ENCODE assay signal across 12 mouse cellular contexts in the genomic region with DNA sequence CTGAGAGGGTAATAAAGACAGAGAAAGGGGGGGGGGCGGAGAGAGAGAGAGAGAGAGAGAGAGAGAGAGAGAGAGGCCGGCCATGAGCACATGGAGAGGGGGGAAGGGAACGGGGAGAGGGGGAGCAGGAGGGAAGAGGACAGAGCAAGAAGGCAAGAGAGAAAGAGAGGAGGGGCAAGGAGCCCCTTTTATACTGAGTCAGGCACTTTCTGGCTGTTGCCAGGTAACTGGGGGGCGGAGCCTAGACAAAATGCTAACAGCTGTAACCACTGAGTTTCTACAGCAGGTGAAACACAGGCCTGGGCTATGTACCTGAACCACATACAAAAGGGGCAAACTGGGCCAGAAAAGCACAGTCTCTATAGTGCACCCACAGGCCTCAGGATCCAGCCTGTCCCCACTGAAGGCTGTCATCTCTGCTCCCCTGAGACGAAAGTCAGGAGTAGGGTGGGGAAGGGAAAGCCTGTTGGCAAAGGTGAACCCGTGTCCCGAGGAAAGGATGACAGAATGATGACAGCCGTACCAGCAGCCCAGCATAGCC. TPM values are rescaled to one million over a fixed set of nuclear protein-coding genes. Genes with fewer than 3 reads are reported as not detected.
DNase-seq lines count a peak whose midpoint lies in the region; ATAC-seq and TF ChIP-seq lines count a peak whose summit lies in the region.
"Had no signal": no experiment of that assay in that cellular context is flagged by ENCODE, and none has a peak within 500 bp of the region (broad histone marks: within the 10 kb centered on the region; RNA-seq: fewer than 3 reads in every experiment).

No protein-coding gene starts in this region.

- H3K4me3 ChIP-seq in forebrain, embryonic 10.5 days: no peak overlapping the region
- H3K4me3 ChIP-seq in forebrain, embryonic 14.5 days (ENCODE audit: low read depth, low read length): no peak overlapping the region
- no peak overlapping the region for H3K4me3 ChIP-seq in intestine, postnatal 0 days (ENCODE audit: low read depth, low read length)
- H3K4me3 ChIP-seq in stomach, embryonic 14.5 days (ENCODE audit: low read depth, low read length): no peak overlapping the region
- H3K4me3 ChIP-seq: heart, embryonic 12.5 days; layer of hippocampus, adult 2 months had no signal

- peak overlapping the region; percentile 48 for H3K27ac ChIP-seq in forebrain, embryonic 10.5 days
- H3K27ac ChIP-seq in forebrain, embryonic 14.5 days (ENCODE audit: low read depth, low read length): no peak overlapping the region
- no peak overlapping the region for H3K27ac ChIP-seq in intestine, postnatal 0 days (ENCODE audit: low read depth, low read length)
- no peak overlapping the region for H3K27ac ChIP-seq in stomach, embryonic 14.5 days (ENCODE audit: low read length)
- H3K27ac ChIP-seq: layer of hippocampus, adult 2 months; macrophage had no signal

- TF ChIP-seq CTCF in intestine, postnatal 0 days (IDR thresholded peaks at IDR 0.05; ENCODE audit: low read depth): no peak

- no peaks in the 10 kb centered on the region for H3K27me3 ChIP-seq in forebrain, embryonic 10.5 days (ENCODE audit: poor library complexity, severe bottlenecking)
- no peaks in the 10 kb centered on the region for H3K27me3 ChIP-seq in forebrain, embryonic 14.5 days (replicated peaks; ENCODE audit: control insufficient read depth, insufficient read depth, low read length)
- no peaks in the 10 kb centered on the region for H3K27me3 ChIP-seq in intestine, postnatal 0 days (replicated peaks; ENCODE audit: control insufficient read depth, insufficient read depth, low read length)
- H3K27me3 ChIP-seq in stomach, embryonic 14.5 days (ENCODE audit: control insufficient read depth, insufficient read depth, low read length): no peaks in the 10 kb centered on the region
- H3K27me3 ChIP-seq: heart, embryonic 12.5 days had no signal

- H3K9me3 ChIP-seq in forebrain, embryonic 10.5 days: no peaks in the 10 kb centered on the region
- no peaks in the 10 kb centered on the region for H3K9me3 ChIP-seq in forebrain, embryonic 14.5 days (replicated peaks; ENCODE audit: control insufficient read depth, low read length)
- H3K9me3 ChIP-seq in intestine, postnatal 0 days (ENCODE audit: control insufficient read depth): no peaks in the 10 kb centered on the region
- H3K9me3 ChIP-seq in stomach, embryonic 14.5 days (ENCODE audit: control insufficient read depth, low read depth, low read length): no peaks in the 10 kb centered on the region

- ATAC-seq in forebrain, embryonic 14.5 days: no peak
- ATAC-seq in intestine, postnatal 0 days: peak; percentile 15; the same call in 1 of the 2 replicates
- peak; percentile 47; the same call in 1 of the 2 replicates for ATAC-seq in stomach, embryonic 14.5 days (ENCODE audit: insufficient number of reproducible peaks, insufficient read depth, low FRiP score, low read depth)
- ATAC-seq in erythroid progenitor cell, adult 5-6 weeks (replicated peaks; ENCODE audit: low FRiP score, poor library complexity, severe bottlenecking): no peak

- DNase-seq in forebrain, embryonic 10.5 days (ENCODE audit: extremely low spot score, low spot score): no peak
- DNase-seq in forebrain, embryonic 14.5 days (ENCODE audit: low spot score): no peak
- DNase-seq in retina, postnatal 1 day: peak; percentile 10
- no peak for DNase-seq in retina, embryonic 14.5 days (ENCODE audit: low spot score)
- DNase-seq in cerebellum, adult 9-10 months: no peak

- no peaks in the 10 kb centered on the region for H3K36me3 ChIP-seq in forebrain, embryonic 10.5 days (replicated peaks)
- peaks cover 5% of the 10 kb centered on the region; the same call in 1 of the 2 replicates for H3K36me3 ChIP-seq in forebrain, embryonic 14.5 days (ENCODE audit: control insufficient read depth, insufficient read depth, low read length)
- H3K36me3 ChIP-seq in intestine, postnatal 0 days (ENCODE audit: control insufficient read depth, insufficient read depth): peaks cover 29% of the 10 kb centered on the region; the same call in 1 of the 2 replicates
- H3K36me3 ChIP-seq in stomach, embryonic 14.5 days (ENCODE audit: control insufficient read depth, insufficient read depth, low read length): peaks cover 12% of the 10 kb centered on the region

- no peak overlapping the region for H3K4me2 ChIP-seq in forebrain, embryonic 14.5 days (ENCODE audit: low read length)
- H3K4me2 ChIP-seq in intestine, postnatal 0 days (replicated peaks; ENCODE audit: low read depth): no peak overlapping the region
- H3K4me2 ChIP-seq in stomach, embryonic 14.5 days (replicated peaks; ENCODE audit: low read depth, low read length): no peak overlapping the region
- H3K4me2 ChIP-seq: heart, embryonic 12.5 days; liver, embryonic 11.5 days had no signal

- no peak overlapping the region for H3K9ac ChIP-seq in forebrain, embryonic 14.5 days (ENCODE audit: low read length)
- H3K9ac ChIP-seq in intestine, postnatal 0 days (ENCODE audit: low read depth, low read length): no peak overlapping the region
- no peak overlapping the region for H3K9ac ChIP-seq in stomach, embryonic 14.5 days (replicated peaks; ENCODE audit: low read depth, low read length)
- H3K9ac ChIP-seq: heart, embryonic 12.5 days had no signal

- 60% methylated on average over 7 of the region's 8 CpGs for WGBS in forebrain, embryonic 10.5 days
- WGBS in forebrain, embryonic 14.5 days: 47% methylated on average over 7 of the region's 8 CpGs
- WGBS in intestine, postnatal 0 days: 45% methylated on average over 8 of the region's 8 CpGs
- 45% methylated on average over 7 of the region's 8 CpGs for WGBS in stomach, embryonic 14.5 days

- H3K4me1 ChIP-seq in forebrain, embryonic 10.5 days: peaks cover 17% of the 10 kb centered on the region
- no peaks in the 10 kb centered on the region for H3K4me1 ChIP-seq in forebrain, embryonic 14.5 days (ENCODE audit: control insufficient read depth, insufficient read depth, low read length)
- no peaks in the 10 kb centered on the region for H3K4me1 ChIP-seq in intestine, postnatal 0 days (replicated peaks; ENCODE audit: control insufficient read depth, insufficient read depth, low read length)
- peaks cover 18% of the 10 kb centered on the region; the same call in 1 of the 2 replicates for H3K4me1 ChIP-seq in stomach, embryonic 14.5 days (ENCODE audit: control insufficient read depth, insufficient read depth, low read length)

RNA-seq across cellular contexts. Expression of a gene that starts 45.3 kb away (rescaled TPM):
- 0.53 and 0.59 TPM in 2 replicates for polyA plus RNA-seq in forebrain, embryonic 10.5 days (2016; fragmentation: Nextera tagmentation; extraction: Ambion mirVana)
- 1.5 and 2.3 TPM in 2 replicates for polyA plus RNA-seq in forebrain, embryonic 14.5 days (2014; fragmentation: Nextera tagmentation; extraction: Ambion mirVana)
- 8.1 and 8.6 TPM in 2 replicates for polyA plus RNA-seq in intestine, postnatal 0 days (2015; fragmentation: Nextera tagmentation; extraction: Ambion mirVana)
- 9.6 and 13.4 TPM in 2 replicates for polyA plus RNA-seq in stomach, embryonic 14.5 days (2014; fragmentation: Nextera tagmentation; extraction: Ambion mirVana)
- 0.84 and 1.8 TPM in 2 replicates for total RNA-seq in erythroid progenitor cell, adult 5-6 weeks (2015; ENCODE audit: low replicate concordance)
- total RNA-seq in erythroid progenitor cell, adult 5-6 weeks (2017; ENCODE audit: low replicate concordance): not detected in 2 replicates

RNA-seq across cellular contexts. Expression of a gene that starts 53.2 kb away (rescaled TPM):
- polyA plus RNA-seq in forebrain, embryonic 10.5 days (2016; fragmentation: Nextera tagmentation; extraction: Ambion mirVana): 24.4 TPM in 2 replicates
- 40.0 and 45.4 TPM in 2 replicates for polyA plus RNA-seq in forebrain, embryonic 14.5 days (2014; fragmentation: Nextera tagmentation; extraction: Ambion mirVana)
- polyA plus RNA-seq in intestine, postnatal 0 days (2015; fragmentation: Nextera tagmentation; extraction: Ambion mirVana): 119 and 124 TPM in 2 replicates
- 59.1 and 60.8 TPM in 2 replicates for polyA plus RNA-seq in stomach, embryonic 14.5 days (2014; fragmentation: Nextera tagmentation; extraction: Ambion mirVana)
- total RNA-seq in erythroid progenitor cell, adult 5-6 weeks (2015; ENCODE audit: low replicate concordance): 19.3 and 50.5 TPM in 2 replicates
- total RNA-seq in erythroid progenitor cell, adult 5-6 weeks (2017; ENCODE audit: low replicate concordance): 43.3 and 60.3 TPM in 2 replicates

Comparison
In these comparisons a context has a peak if more than half of its experiments do, and no peak if none do; other contexts are left out.
1. ATAC-seq: peak in intestine, postnatal 0 days (single experiment) and stomach, embryonic 14.5 days (single experiment); none in forebrain, embryonic 14.5 days (single experiment) and erythroid progenitor cell, adult 5-6 weeks (single experiment).